Mouse (Mus musculus): ENCODE data around the gene Cenpx. TPM values are rescaled to one million over a fixed set of nuclear protein-coding genes. Genes with fewer than 3 reads are reported as not detected.

Cenpx gene
- polyA plus RNA-seq, 1 experiment from 2014 or later: 129 TPM

- H3K4me3 ChIP-seq (ENCODE audit: low read depth, low read length): no peak overlapping the region
- peaks cover 36% of the 10 kb centered on the region for H3K27me3 ChIP-seq (ENCODE audit: control insufficient read depth, insufficient read depth, low read length)
- WGBS (ENCODE audit: insufficient replicate concordance): 54% methylated on average over 12 of the region's 12 CpGs
Measured at GRCm38 (mm10) chr11:120727564-120727963, 14.0 kb upstream of the Cenpx start.

GRCm38 (mm10) chr11:120727169-120727527, 13.6 kb upstream of the Cenpx start, which contains the start of gene Dcxr:
Dcxr (minus strand) TSS chr11:120727281.
- Histone ChIP-seq H3K9ac (ENCODE audit: low read depth, low read length) (peak within 1 kb of the TSS; percentile 59), H3K36me3 (ENCODE audit: control insufficient read depth, insufficient read depth, low read length) (no peaks in the 10 kb centered on the region), H3K27me3 (ENCODE audit: control insufficient read depth, insufficient read depth, low read length) (peaks cover 40% of the 10 kb centered on the region), H3K9me3 (replicated peaks; ENCODE audit: control insufficient read depth, low read length) (no peaks in the 10 kb centered on the region), H3K4me2 (peak within 1 kb of the TSS; percentile 93), H3K4me3 (ENCODE audit: low read depth, low read length) (peak within 1 kb of the TSS; percentile 62), H3K4me1 (ENCODE audit: control insufficient read depth, insufficient read depth, low read length) (no peaks in the 10 kb centered on the region), H3K27ac (ENCODE audit: low read depth, low read length) (no peak within 1 kb of the TSS)
- ATAC-seq (replicated peaks; ENCODE audit: insufficient number of reproducible peaks, low FRiP score, low TSS enrichment): peak; percentile 86
- WGBS (ENCODE audit: insufficient replicate concordance): under 1% methylated on average over 14 of the region's 14 CpGs

More at GRCm38 (mm10) chr11:120727564-120727963, 14.0 kb upstream of the Cenpx start:
- no peak overlapping the region for H3K27ac ChIP-seq (ENCODE audit: low read depth, low read length)
- ATAC-seq (replicated peaks; ENCODE audit: insufficient number of reproducible peaks, low FRiP score, low TSS enrichment): no peak
- no peaks in the 10 kb centered on the region for H3K36me3 ChIP-seq (ENCODE audit: control insufficient read depth, insufficient read depth, low read length)
- no peaks in the 10 kb centered on the region for H3K9me3 ChIP-seq (replicated peaks; ENCODE audit: control insufficient read depth, low read length)
- H3K4me1 ChIP-seq (ENCODE audit: control insufficient read depth, insufficient read depth, low read length): no peaks in the 10 kb centered on the region
- H3K9ac ChIP-seq (ENCODE audit: low read depth, low read length): no peak overlapping the region
- no peak overlapping the region; the same call in 1 of the 2 replicates for H3K4me2 ChIP-seq

- WGBS (ENCODE audit: insufficient replicate concordance): 19% methylated on average over 36 of the region's 36 CpGs
- H3K4me1 ChIP-seq (ENCODE audit: control insufficient read depth, insufficient read depth, low read length): peaks cover 4% of the 10 kb centered on the region; the same call in 1 of the 2 replicates
- peak; percentile 8; the same call in 1 of the 2 replicates for ATAC-seq (replicated peaks; ENCODE audit: insufficient number of reproducible peaks, low FRiP score, low TSS enrichment)
Measured at GRCm38 (mm10) chr11:120726243-120727168, 13.0 kb upstream of the Cenpx start.

GRCm38 (mm10) chr11:120723509-120723908, 10.0 kb upstream of the Cenpx start:
- 0 out of 2 replicates have a peak, but pooled peaks cover 2% of the 10 kb centered on the region for H3K36me3 ChIP-seq (ENCODE audit: control insufficient read depth, insufficient read depth, low read length)
- peaks cover 39% of the 10 kb centered on the region for H3K27me3 ChIP-seq (ENCODE audit: control insufficient read depth, insufficient read depth, low read length)
- H3K4me1 ChIP-seq (ENCODE audit: control insufficient read depth, insufficient read depth, low read length): peaks cover 9% of the 10 kb centered on the region
- H3K27ac ChIP-seq (ENCODE audit: low read depth, low read length): no peak overlapping the region
- WGBS (ENCODE audit: insufficient replicate concordance): 88% methylated on average over 7 of the region's 7 CpGs
- H3K4me3 ChIP-seq (ENCODE audit: low read depth, low read length): no peak overlapping the region
- no peaks in the 10 kb centered on the region for H3K9me3 ChIP-seq (replicated peaks; ENCODE audit: control insufficient read depth, low read length)
- H3K4me2 ChIP-seq: no peak overlapping the region
- ATAC-seq (replicated peaks; ENCODE audit: insufficient number of reproducible peaks, low FRiP score, low TSS enrichment): no peak
- H3K9ac ChIP-seq (ENCODE audit: low read depth, low read length): no peak overlapping the region

More at GRCm38 (mm10) chr11:120726243-120727168, 13.0 kb upstream of the Cenpx start:
- Histone ChIP-seq H3K9ac (ENCODE audit: low read depth, low read length) (peak overlapping the region; percentile 59), H3K36me3 (ENCODE audit: control insufficient read depth, insufficient read depth, low read length) (no peaks in the 10 kb centered on the region), H3K27me3 (ENCODE audit: control insufficient read depth, insufficient read depth, low read length) (peaks cover 46% of the 10 kb centered on the region), H3K4me3 (ENCODE audit: low read depth, low read length) (peak overlapping the region; percentile 62), H3K9me3 (replicated peaks; ENCODE audit: control insufficient read depth, low read length) (no peaks in the 10 kb centered on the region), H3K4me2 (peak overlapping the region; percentile 93), H3K27ac (ENCODE audit: low read depth, low read length) (no peak overlapping the region)

- Histone ChIP-seq H3K36me3 (ENCODE audit: control insufficient read depth, insufficient read depth, low read length) (0 out of 2 replicates have a peak, but pooled peaks cover 2% of the 10 kb centered on the region), H3K9ac (ENCODE audit: low read depth, low read length) (no peak overlapping the region), H3K27ac (ENCODE audit: low read depth, low read length) (no peak overlapping the region), H3K4me3 (ENCODE audit: low read depth, low read length) (no peak overlapping the region), H3K27me3 (ENCODE audit: control insufficient read depth, insufficient read depth, low read length) (peaks cover 34% of the 10 kb centered on the region), H3K9me3 (replicated peaks; ENCODE audit: control insufficient read depth, low read length) (no peaks in the 10 kb centered on the region), H3K4me2 (no peak overlapping the region), H3K4me1 (ENCODE audit: control insufficient read depth, insufficient read depth, low read length) (peaks cover 9% of the 10 kb centered on the region)
- whole genome bisulfite sequencing (ENCODE audit: insufficient replicate concordance): 87% methylated on average over 11 of the region's 11 CpGs
- ATAC-seq (replicated peaks; ENCODE audit: insufficient number of reproducible peaks, low FRiP score, low TSS enrichment): no peak
Measured at GRCm38 (mm10) chr11:120722761-120723382, 9.3 kb upstream of the Cenpx start.

- Histone ChIP-seq H3K4me2 (peak overlapping the region; percentile 97), H3K4me1 (ENCODE audit: control insufficient read depth, insufficient read depth, low read length) (peaks cover 9% of the 10 kb centered on the region), H3K36me3 (ENCODE audit: control insufficient read depth, insufficient read depth, low read length) (0 out of 2 replicates have a peak, but pooled peaks cover 5% of the 10 kb centered on the region), H3K9me3 (replicated peaks; ENCODE audit: control insufficient read depth, low read length) (no peaks in the 10 kb centered on the region), H3K9ac (ENCODE audit: low read depth, low read length) (peak overlapping the region; percentile 70; the same call in 1 of the 2 replicates), H3K27me3 (ENCODE audit: control insufficient read depth, insufficient read depth, low read length) (peaks cover 34% of the 10 kb centered on the region), H3K27ac (ENCODE audit: low read depth, low read length) (no peak overlapping the region), H3K4me3 (ENCODE audit: low read depth, low read length) (peak overlapping the region; percentile 62)
- ATAC-seq (replicated peaks; ENCODE audit: insufficient number of reproducible peaks, low FRiP score, low TSS enrichment): no peak
- WGBS (ENCODE audit: insufficient replicate concordance): 16% methylated on average over 21 of the region's 21 CpGs
Measured at GRCm38 (mm10) chr11:120722067-120722630, 8.6 kb upstream of the Cenpx start.

- Histone ChIP-seq H3K9me3 (replicated peaks; ENCODE audit: control insufficient read depth, low read length) (no peaks in the 10 kb centered on the region), H3K27ac (ENCODE audit: low read depth, low read length) (no peak within 1 kb of the TSS), H3K4me1 (ENCODE audit: control insufficient read depth, insufficient read depth, low read length) (peaks cover 9% of the 10 kb centered on the region), H3K36me3 (ENCODE audit: control insufficient read depth, insufficient read depth, low read length) (0 out of 2 replicates have a peak, but pooled peaks cover 5% of the 10 kb centered on the region), H3K4me3 (ENCODE audit: low read depth, low read length) (peak within 1 kb of the TSS; percentile 62), H3K9ac (ENCODE audit: low read depth, low read length) (peak within 1 kb of the TSS; percentile 70), H3K4me2 (peak within 1 kb of the TSS; percentile 97), H3K27me3 (ENCODE audit: control insufficient read depth, insufficient read depth, low read length) (peaks cover 34% of the 10 kb centered on the region)
- under 1% methylated on average over 77 of the region's 90 CpGs for WGBS (ENCODE audit: insufficient replicate concordance)
- ATAC-seq (replicated peaks; ENCODE audit: insufficient number of reproducible peaks, low FRiP score, low TSS enrichment): peak; percentile 56
Measured at GRCm38 (mm10) chr11:120721124-120722066, 7.9 kb upstream of the Cenpx start, which contains the start of gene Rac3. Rac3 (plus strand) TSS chr11:120721470.
